ENCODE assay signal across 8 mouse cellular contexts in genomic region chr17:49429471-49430129, GRCm38 (mm10). TPM values are rescaled to one million over a fixed set of nuclear protein-coding genes. Genes with fewer than 3 reads are reported as not detected.
DNase-seq lines count a peak whose midpoint lies in the region; ATAC-seq and TF ChIP-seq lines count a peak whose summit lies in the region.

No protein-coding gene starts in this region.

- no peak overlapping the region for H3K9ac ChIP-seq in midbrain, embryonic 15.5 days
- no peak overlapping the region; the same call in 1 of the 2 replicates for H3K9ac ChIP-seq in heart, embryonic 15.5 days

- H3K36me3 ChIP-seq in midbrain, embryonic 10.5 days = peaks cover 16% of the 10 kb centered on the region
- H3K36me3 ChIP-seq in midbrain, embryonic 15.5 days (replicated peaks) = no peaks in the 10 kb centered on the region
- peaks cover 9% of the 10 kb centered on the region for H3K36me3 ChIP-seq in heart, embryonic 15.5 days
- peaks cover 14% of the 10 kb centered on the region for H3K36me3 ChIP-seq in macrophage (ENCODE audit: inconsistent target)

- no peak for DNase-seq in gastrocnemius, adult 2 months
- no peak for DNase-seq in gastrocnemius, postnatal 10 days
- DNase-seq in midbrain, embryonic 10.5 days (ENCODE audit: low spot score) = no peak
- DNase-seq in adrenal gland, adult 18-20 months (ENCODE audit: low spot score in 2 of 2) = no peak
- no peak for DNase-seq in MN1 (ENCODE audit: low spot score)

- H3K27ac ChIP-seq in gastrocnemius, adult 2 months = peak overlapping the region; percentile 100
- H3K27ac ChIP-seq in midbrain, embryonic 10.5 days (replicated peaks) = no peak overlapping the region
- no peak overlapping the region for H3K27ac ChIP-seq in midbrain, embryonic 15.5 days
- no peak overlapping the region for H3K27ac ChIP-seq in heart, embryonic 15.5 days
- H3K27ac ChIP-seq in macrophage = peak overlapping the region; percentile 80

- H3K27me3 ChIP-seq in midbrain, embryonic 10.5 days (ENCODE audit: low read depth, poor library complexity, severe bottlenecking) = no peaks in the 10 kb centered on the region
- no peaks in the 10 kb centered on the region for H3K27me3 ChIP-seq in midbrain, embryonic 15.5 days (replicated peaks)
- no peaks in the 10 kb centered on the region for H3K27me3 ChIP-seq in heart, embryonic 15.5 days

- peak overlapping the region; percentile 88 for H3K4me3 ChIP-seq in gastrocnemius, adult 2 months
- H3K4me3 ChIP-seq in midbrain, embryonic 10.5 days = 0 out of 2 replicates have a peak overlapping the region, but pooled peaks have one; percentile 63
- no peak overlapping the region for H3K4me3 ChIP-seq in midbrain, embryonic 15.5 days
- peak overlapping the region; percentile 84 for H3K4me3 ChIP-seq in heart, embryonic 15.5 days
- H3K4me3 ChIP-seq in macrophage (ENCODE audit: inconsistent target) = peak overlapping the region; percentile 86

- 90% methylated on average over 6 of the region's 6 CpGs for WGBS in midbrain, embryonic 10.5 days
- WGBS in midbrain, embryonic 15.5 days = 95% methylated on average over 6 of the region's 6 CpGs
- 82% methylated on average over 6 of the region's 6 CpGs for WGBS in heart, embryonic 15.5 days
- 77% methylated on average over 6 of the region's 6 CpGs for WGBS in macrophage (ENCODE audit: missing documents)

- no peak for TF ChIP-seq CTCF in gastrocnemius, adult 2 months (IDR thresholded peaks at IDR 0.05)

- H3K4me1 ChIP-seq in midbrain, embryonic 10.5 days = peaks cover 31% of the 10 kb centered on the region
- H3K4me1 ChIP-seq in midbrain, embryonic 15.5 days = peaks cover 21% of the 10 kb centered on the region
- peaks cover 33% of the 10 kb centered on the region for H3K4me1 ChIP-seq in heart, embryonic 15.5 days (replicated peaks)

- intact Hi-C loops in gastrocnemius, adult 2 months (cut with DNase I) = loop anchor here (10.0 kb wide), 1 partner anchor 305 kb away; no protein-coding TSS in a partner anchor

- peaks cover 62% of the 10 kb centered on the region for H3K79me2 ChIP-seq in macrophage (ENCODE audit: inconsistent target)

- ATAC-seq in midbrain, embryonic 15.5 days (replicated peaks) = no peak
- ATAC-seq in heart, embryonic 15.5 days (replicated peaks; ENCODE audit: insufficient number of reproducible peaks, insufficient read depth, low FRiP score, low read depth) = no peak

- H3K4me2 ChIP-seq in midbrain, embryonic 15.5 days = no peak overlapping the region; the same call in 1 of the 2 replicates
- peak overlapping the region; percentile 86 for H3K4me2 ChIP-seq in heart, embryonic 15.5 days

- H3K9me3 ChIP-seq in midbrain, embryonic 10.5 days (replicated peaks) = no peaks in the 10 kb centered on the region
- no peaks in the 10 kb centered on the region for H3K9me3 ChIP-seq in midbrain, embryonic 15.5 days
- no peaks in the 10 kb centered on the region for H3K9me3 ChIP-seq in heart, embryonic 15.5 days (replicated peaks)

RNA-seq across cellular contexts. Expression of gene Mocs1, which starts 1.4 kb away (rescaled TPM):
- total RNA-seq in gastrocnemius, adult 2 months (2021) = 10 to 100 TPM; 18.5 to 19.4 TPM
- total RNA-seq in gastrocnemius, postnatal 10 days (2021) = 10 to 100 TPM; 14.6 to 15.9 TPM
- 4.9 and 5.2 TPM in 2 replicates for polyA plus RNA-seq in midbrain, embryonic 10.5 days (2016; fragmentation: Nextera tagmentation; extraction: Ambion mirVana)
- 3.9 and 5.8 TPM in 2 replicates for polyA plus RNA-seq in midbrain, embryonic 15.5 days (2015; fragmentation: Nextera tagmentation; extraction: Ambion mirVana)
- 4.3 and 5.5 TPM in 2 replicates for polyA plus RNA-seq in heart, embryonic 15.5 days (2015; fragmentation: Nextera tagmentation; extraction: Ambion mirVana)
- total RNA-seq in macrophage (2018; cell fraction: chromatin; rRNA removed) = 100 to 1,000 TPM in 10 of 26 experiments, 10 to 100 TPM in 16; 37.1 to 180 (median 76.9) TPM
- 10 to 100 TPM; 18.5 to 64.8 (median 35.4) TPM for total RNA-seq in macrophage (2018; cell fraction: cytosol; rRNA removed)
- total RNA-seq in macrophage (2018; cell fraction: nucleus; rRNA removed) = 100 to 1,000 TPM in 6 of 26 experiments, 10 to 100 TPM in 20; 28.6 to 125 (median 67.3) TPM
- polyA plus RNA-seq in macrophage (2018) = 16.9 to 23.8 TPM (median 19.3 TPM) in 3 replicates
- 10 to 100 TPM; 30.5 to 40.9 TPM for total RNA-seq in adrenal gland, adult 18-20 months (2021)

Comparison
In these comparisons a context has a peak if more than half of its experiments do, and no peak if none do; other contexts are left out.
1. H3K27ac ChIP-seq: peak in gastrocnemius, adult 2 months (single experiment) and macrophage (single experiment); none in midbrain, embryonic 10.5 days (single experiment), midbrain, embryonic 15.5 days (single experiment) and heart, embryonic 15.5 days (single experiment).